Mouse (Mus musculus) kidney, adult 8-10 months (tissue): Measurements from ENCODE around the gene Hoxc10.

Experiments
- DNase-seq, 2 experiments: peaks; one replicate each; pipeline ENCODE4 v3.0.0; 2022

The Hoxc10 gene

DNA sequence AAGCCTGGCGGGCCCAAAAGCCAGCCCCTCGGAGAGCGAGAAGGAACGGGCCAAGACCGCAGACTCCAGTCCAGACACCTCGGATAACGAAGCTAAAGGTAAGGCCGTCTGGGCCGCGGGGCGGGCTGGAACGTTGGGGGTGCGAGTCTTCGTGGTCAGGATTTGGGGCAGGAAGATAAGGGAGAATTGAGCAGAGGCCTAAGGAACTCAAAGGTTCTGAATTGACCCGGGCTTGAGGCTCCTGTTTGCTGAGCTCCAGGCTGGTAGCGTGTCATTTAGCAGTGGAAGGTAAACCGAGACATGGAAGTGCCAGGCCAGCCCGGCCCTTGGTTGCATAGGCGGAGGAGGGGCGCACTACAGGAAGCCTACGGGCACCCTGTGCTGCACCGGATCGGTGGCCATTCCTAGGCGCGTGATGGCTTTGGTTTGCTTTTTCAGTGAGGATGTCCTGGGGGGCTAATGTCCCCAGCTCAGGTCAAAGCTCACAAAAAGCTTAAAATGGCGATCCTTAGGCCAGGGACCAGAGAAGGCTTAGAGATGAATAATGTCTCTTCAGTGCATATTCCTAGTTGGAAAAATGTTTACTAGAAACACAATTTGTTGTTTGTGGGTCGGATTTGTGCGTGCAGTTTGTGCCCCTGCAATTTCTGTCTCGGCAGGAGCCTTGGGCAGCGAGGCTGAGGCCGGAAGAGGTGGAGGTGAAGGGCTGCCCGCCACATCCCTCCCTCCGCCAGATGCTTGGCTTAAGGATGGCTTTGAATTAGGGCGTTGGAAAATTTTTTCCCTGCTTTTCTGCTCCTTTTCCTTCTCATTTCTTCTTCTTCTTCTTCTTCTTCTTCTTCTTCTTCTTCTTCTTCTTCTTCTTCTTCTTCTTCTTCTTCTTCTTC, 1.2 kb downstream of the Hoxc10 start:
- DNase-seq = no peak

DNA sequence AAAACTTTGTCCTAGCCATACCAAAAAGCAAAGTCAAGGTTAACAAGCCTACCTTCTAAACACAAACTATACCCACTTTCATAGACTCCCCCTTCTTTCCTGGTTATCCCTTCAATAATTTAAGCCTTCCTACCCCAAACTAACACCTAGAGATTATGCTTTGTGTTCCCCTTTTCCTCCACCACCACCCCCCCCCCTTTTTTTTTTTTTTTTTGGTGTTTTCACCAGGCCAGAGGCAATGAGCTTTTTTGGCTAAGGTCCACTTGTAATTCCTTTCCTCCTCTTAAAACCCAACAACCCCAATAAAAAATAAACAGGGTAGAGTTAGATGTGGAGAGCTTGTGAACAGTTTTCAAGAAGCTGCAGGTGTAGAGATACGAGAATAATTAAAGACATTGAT, 2.7 kb downstream of the Hoxc10 start:
- no peak for DNase-seq

DNA sequence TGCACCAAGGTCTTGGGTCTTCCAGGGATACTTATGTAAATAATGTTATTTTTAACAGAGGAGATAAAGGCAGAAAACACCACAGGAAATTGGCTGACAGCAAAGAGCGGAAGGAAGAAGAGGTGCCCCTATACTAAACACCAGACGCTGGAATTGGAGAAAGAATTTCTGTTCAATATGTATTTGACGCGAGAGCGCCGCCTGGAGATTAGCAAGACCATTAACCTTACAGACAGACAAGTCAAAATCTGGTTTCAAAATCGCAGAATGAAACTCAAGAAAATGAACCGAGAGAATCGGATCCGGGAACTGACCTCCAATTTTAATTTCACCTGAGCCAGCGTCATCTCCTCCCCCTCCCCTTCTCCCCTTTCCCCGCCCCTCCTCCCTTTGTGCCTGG, 4.1 kb downstream of the Hoxc10 start:
- DNase-seq = peak in 1 of 2 experiments; percentile 42

DNA sequence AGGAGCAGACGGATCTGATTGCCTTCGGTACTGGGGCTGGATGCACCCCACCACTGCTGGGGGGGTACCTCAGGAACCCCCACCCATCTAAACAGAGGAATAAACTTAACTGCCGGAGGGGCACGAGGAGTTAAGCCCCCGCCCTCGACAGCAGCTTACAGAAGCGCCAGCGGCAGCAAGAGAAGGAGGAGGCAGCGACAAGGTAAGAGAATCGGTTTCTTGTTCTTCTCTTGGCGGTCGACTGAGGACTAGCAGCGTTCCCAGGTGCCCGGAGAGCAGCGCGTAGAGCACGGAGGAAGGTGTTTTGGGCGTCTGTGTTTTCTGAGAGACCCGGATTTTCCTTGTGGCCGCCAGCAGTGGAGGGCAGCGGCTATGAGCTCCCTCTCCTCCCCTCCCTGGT, 5.7 kb downstream of the Hoxc10 start:
- no peak for DNase-seq

DNA sequence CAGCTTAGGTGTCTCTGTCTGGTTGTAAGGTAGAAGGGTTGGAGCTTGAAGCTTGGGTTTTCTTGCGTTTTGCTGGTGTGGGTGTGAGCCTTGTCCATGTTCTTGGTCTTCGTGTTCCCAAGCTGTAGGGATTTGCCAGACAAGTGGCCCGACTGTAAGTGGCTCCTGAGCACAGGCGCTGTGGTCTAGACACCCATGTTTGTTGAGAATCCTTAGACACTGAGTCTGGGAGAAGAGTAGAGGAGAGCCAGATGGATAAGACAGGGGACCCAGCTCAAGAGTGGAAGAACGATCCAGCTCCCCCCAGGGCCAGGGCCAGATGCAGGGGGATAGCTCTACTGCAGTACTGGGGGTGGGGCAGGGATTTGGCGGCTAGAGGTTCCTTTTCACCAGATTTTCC, 6.2 kb downstream of the Hoxc10 start:
- DNase-seq = no peak

DNA sequence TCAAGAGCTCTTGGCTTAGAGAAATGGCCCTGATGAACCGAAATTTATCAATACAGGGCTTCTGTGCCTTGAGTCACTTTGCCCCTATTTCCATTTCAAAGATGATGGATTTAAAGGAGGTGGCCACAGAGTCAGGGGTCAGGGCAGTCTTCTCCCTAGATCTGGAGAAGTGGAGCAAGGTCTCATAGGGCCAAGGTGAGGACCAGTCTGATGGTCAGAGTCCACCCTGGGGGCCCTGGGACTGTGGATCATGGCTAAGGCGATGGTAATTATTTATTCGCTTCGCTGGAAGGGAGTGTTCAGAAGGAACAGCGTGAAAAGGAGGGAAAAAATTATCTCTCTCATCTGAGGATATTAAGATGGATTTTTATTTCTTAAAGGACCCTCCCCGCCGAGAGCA, 8.4 kb downstream of the Hoxc10 start:
- DNase-seq = no peak

DNA sequence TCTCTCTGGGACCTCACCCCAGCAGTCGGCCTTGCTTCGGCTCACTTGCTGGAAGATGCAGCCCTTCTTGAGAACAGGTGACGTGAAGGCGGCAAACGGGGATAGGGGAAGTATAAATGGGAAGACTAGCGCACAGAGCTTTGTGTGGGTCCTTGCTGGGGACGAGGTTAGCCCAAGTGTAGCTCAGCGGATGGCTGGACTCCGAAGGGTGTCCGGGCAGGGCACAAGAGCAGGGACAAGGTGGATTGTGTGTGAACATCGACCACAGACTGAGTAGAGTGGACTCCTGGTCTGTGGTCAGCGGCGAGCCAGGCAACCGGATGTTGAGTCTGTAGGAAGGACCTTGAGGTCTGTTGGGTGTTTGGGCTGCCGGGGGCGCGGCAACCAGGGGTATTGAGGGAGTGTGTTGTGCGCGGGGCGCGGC, 9.1 kb downstream of the Hoxc10 start:
- no peak for DNase-seq

DNA sequence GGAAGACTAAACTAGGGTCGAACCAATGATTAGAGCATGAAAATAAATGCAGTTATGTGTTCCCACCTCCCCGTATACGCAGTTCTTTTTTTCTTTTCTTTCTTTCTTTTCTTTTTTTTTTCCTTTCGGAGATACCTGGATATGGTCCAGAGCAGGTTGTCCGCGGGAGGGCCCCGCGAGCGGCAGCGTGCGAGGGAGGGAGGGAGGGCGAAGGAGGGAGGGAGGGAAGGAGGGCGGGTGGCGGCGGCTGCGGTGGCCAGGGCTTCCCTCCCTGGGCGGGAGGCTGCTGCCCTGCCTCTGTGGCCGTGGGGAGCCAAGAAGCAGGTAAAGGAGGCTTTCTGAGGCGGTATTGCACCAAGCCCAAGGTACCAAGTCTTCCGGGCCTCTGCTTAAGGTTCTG, 9.6 kb downstream of the Hoxc10 start, which contains the start of gene Hoxc9:
Hoxc9 (plus strand) TSS at position 269 of the 400 bp plus-strand sequence.
- DNase-seq = no peak

DNA sequence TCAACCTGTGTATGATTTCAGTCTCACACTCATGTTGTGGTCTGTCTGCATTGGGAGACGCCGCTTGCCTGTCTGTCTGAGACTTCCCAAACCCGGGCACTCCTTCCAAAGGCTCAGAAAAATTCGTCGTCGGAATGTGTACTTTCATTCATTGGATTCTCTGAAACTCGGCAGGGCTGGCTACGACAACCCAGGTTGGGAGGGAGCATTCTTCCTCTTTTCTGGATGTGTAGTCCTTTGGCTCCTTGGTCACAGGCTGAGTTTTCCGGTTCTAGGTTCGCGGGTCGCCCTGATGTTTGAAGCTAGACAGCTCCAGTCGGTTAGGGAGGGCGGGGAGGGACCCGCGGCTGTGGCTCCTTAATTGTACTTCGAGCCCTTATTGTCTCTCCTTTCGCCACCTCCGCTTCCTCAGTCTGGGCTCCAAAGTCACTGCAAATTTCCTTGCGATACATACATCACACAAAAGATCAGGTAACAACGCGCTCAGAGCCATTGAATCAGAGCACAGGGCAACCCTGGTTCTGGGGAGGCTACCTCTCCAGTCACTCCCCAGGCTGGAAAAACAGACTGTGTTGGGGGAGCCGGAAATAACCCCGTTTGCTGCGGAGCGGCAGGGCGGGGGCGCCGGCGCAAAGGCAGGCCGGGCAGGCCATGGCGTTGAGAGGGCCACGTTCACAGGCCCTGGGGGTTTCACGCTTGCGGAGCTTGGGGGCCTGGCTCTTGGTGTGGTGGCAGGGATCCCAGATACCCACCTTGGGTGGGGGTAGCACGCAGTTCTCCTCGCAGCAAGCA, 10.2 kb downstream of the Hoxc10 start:
- no peak for DNase-seq

DNA sequence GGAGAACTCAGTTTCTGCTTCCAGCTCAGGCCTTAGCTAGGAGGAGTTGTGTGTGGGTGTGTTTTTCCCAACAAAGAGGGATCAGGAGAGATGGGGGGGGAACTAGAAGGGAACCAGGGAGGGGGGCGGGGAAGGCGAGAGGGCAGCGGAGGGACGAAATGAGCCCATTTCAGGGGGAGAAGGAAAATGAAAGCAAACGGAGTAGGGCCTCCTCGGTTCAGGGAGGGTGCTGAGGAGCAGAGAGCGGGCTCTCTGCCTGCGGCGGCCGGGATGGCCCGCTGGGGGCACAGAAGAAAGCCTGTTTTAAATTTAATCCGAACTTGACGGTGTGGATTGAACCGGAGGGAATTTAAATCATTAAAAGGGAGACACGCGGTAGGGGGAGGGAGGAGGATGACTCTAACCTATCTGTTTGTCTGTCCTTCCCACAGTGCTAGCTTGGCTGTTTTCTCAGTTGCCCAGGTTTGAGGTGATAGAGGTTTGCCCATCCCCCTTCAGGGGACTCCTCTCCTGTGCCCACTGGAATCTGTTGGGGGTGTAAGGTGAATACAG, 10.9 kb downstream of the Hoxc10 start:
- no peak for DNase-seq

DNA sequence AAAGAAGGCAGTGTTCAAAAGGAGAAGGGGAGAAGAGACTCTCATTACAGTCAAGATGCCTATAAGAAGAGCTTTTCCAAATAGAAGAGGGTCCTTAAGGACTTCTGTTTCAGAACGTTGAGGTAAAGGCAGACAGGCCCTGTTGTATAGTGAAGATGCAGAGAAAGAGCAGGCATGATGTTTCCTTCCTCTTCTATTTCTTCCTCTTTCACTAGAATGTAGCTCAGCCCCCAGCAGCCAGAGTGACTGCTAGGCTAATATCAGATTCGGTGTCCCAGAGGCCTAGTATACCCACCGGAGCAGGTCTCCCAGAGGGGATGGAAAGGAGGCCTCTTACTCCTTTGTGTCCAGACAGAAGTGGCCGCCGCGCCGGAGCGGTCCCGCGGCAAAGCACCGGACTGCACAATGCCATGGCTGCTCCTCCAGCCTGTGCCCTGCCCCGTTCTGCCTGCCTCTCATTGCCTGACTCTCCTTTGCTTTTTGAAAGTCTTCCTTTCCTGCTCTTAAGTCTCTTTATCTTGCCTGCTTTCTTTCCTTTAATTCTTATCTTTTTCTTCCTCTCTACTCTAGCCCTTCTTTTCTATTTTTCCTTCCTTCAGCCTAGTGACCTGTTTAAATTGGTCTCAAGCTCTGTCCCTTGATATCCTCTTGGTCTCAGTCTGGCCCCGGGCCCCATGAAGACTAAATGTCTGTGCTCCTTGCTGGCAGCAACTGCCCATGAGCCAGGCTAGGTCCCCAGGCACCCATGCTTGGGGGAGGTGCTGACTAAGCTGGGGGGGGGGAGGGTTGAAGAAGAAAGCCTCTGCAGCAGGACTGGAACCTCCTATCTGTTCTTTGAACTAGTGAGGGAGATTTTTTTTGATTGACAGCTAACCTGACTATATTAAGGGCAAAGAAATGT, 12.3 kb downstream of the Hoxc10 start:
- no peak for DNase-seq

DNA sequence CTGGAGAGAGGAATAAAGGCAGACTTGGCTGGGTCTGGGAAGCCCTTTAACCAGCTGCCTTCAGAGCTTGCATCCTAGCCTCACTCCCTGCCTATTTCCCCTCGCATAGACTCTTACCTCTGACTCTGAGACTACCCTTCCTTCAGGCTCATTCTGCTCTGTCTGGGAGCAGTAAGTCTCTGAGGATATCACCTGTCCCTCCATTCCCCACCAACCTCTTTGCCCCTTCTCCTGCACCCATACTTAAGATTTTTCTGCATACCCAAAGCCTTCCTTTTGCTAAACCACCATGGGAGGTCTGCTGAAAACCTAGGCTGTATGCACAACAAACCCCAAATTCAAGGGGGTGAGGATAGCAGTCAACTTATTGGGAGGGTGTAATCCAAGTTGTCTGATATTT, 13.3 kb downstream of the Hoxc10 start:
- no peak for DNase-seq

DNA sequence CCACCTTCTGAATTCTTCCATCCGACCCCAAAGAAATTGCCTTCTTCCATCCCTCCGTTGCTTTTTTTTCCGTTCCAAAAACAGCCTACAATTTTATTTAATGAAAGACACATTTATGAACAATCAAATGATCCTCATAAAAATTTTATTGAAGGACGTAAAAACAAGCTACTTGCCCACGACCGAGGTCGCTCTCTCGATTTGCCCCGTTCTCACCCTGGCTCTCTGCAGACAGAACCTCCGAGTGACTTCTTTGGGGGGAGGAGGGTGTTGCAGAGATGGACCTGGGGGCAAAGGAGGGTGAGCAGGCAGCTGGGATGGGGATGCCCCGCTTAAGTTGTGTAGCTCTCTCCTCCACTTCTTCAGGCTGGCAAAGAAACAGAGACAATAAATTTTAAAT, 13.8 kb downstream of the Hoxc10 start:
- no peak for DNase-seq

DNA sequence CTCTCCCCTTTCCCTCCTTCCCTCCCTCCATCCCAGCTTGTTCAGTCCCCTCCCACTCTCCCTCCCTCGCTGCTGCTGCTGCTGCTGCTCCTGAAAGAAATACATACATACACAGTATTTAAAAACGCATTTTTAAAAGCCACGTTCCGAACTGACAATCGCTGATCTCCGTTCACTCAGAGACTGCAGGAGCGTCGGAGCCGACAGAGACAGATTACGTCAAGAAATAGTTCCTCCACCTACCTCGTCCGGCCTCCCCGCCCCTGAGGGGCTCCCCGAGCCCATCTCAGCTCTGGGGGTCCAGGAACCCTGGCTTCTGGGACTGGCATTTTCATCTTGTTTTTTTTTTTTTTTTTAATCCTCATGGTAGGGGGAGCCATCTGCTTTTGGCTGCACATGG, 14.3 kb downstream of the Hoxc10 start:
- DNase-seq = no peak

DNA sequence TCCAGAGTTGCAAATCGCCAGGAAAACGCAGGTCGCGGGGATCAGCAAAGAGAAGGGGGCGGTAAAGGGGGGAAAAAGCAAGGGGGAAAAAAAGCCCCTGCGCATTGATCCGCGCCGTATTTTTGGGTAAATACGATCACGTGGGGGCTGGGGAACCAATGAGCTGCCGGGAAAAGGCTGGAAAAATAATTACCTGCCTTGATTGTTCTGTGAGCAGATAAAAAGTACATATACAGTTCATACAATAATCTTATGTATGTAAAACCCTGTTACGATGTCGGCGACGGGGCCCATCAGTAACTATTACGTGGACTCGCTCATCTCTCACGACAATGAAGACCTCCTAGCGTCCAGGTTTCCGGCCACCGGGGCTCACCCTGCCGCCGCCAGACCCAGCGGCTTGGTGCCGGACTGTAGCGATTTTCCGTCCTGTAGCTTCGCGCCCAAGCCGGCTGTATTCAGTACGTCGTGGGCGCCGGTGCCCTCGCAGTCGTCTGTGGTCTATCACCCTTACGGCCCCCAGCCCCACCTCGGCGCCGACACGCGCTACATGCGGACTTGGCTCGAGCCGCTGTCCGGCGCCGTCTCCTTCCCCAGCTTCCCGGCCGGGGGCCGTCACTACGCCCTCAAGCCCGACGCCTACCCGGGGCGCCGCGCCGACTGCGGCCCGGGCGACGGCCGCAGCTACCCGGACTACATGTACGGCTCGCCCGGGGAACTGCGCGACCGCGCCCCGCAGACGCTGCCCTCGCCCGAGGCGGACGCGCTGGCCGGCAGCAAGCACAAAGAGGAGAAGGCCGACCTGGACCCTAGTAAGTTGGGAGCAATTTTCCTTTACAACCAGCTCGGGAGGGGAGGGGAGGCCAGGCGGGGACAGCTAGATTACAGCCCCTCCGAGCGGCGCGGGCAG, 15.0 kb downstream of the Hoxc10 start:
- DNase-seq = peak in 1 of 2 experiments; percentile 67

DNA sequence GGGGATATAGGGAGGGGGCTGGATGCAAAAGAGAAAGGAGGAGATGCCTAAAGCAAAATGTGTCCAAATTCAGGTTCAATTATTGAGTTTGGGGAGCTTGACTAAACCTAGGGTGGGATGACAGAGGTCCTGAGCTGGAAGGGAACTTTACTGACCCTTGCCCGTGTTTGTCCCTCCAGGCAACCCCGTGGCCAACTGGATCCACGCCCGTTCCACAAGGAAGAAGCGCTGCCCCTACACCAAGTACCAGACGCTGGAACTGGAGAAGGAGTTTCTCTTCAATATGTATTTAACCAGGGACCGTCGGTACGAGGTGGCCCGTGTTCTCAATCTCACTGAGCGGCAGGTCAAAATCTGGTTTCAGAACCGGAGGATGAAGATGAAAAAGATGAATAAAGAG, 17.1 kb downstream of the Hoxc10 start:
- DNase-seq = no peak

DNA sequence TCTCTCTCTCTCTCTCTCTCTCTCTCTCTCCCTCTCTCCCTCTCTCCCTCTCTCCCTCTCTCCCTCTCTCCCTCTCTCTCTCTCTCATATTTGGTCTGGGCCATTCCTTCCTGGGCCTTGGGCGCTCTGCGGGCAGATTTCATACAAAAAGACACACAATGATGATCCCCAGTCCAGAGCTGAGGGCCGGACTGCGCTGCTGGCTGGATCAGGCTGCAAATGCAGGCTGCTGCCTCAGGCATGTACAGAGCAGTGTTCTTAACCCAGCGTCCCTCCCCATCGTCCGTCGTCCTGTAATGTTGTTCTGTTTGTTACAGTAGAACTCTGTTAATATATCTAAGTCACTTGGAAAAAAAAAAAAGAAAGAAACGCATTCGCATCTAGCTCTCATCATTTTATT, 17.9 kb downstream of the Hoxc10 start:
- DNase-seq = no peak

DNA sequence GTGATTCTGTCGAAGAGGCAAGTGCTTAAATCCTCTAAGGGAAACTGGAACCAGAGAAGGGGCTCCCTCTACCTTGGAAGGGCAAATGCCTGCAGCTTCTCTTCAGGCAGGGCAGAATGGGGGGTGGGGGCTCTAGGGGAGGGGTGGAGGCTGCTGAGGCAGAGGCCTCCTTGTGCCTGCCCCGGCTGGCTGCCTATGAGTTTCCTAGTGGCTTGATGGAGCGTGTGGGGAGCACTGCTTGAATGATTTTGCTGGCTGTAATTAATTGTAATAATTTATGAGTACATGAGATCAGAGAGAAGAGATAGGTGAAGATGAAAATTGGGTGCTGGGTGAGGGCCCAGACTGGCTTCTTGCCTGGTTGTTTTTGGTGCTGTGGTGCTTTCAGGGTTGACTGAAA, 18.3 kb downstream of the Hoxc10 start:
- no peak for DNase-seq

DNA sequence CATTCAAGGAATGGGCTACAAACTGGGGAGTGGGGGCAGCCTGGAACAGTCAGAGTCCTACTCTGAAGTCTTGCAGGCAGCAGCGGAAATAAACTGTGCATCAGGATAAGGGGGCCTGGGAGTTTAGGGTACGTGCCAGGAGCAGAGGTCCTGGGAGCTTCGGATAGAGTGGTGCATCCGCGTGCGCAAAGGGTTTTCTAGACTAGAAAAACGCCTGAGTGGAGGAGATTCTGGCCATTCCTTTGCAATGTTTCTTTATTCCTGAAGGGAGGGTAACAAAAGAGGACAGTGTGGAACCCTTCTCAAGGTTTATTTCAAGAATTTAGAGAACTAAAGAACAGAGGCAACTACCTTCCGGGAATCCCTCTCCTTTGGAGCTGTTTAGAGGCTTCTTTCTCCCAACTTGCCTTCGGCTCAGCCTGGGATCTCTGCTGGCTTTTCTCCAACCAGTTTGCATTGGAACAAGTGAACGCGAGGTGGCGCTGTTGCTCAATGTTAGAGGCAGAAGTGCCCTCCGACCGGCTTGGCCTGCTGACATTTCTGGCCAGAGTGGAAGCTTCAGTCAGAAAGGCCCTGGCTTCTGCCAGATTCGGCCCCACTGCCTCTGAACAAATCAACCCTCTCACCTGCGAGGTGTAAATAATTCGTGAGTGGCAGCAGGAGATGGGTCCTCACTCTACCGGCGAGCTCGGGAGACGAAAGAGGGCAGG, 20.7 kb downstream of the Hoxc10 start:
- peak; percentile 89 to 97 for DNase-seq

DNA sequence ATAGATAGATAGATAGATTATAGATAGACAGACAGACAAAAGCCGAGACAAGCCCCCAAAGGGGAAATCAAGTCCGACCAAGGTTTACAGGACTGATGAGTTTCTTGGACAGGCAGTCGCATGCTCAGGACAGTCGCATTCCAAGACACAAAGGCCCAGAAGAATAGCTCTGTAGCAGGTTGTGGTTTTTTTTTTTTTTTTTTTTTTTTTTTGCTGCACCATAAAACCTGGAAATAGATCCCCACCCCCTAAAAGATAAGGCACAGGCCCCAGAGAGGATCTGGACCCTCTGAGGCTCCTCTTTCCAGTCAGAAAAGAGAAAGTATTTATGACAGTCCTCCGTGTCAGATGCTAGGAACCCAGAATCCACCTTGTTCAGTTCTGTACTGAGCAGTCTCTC, 21.5 kb downstream of the Hoxc10 start:
- no peak for DNase-seq
